Mouse (Mus musculus) left cerebral cortex, adult 18-20 months (tissue): Measurements from ENCODE around the gene Gm3373. TPM values are rescaled to one million over a fixed set of nuclear protein-coding genes. Genes with fewer than 3 reads are reported as not detected.
"Not testable (repeated sequence)": the region's sequence is repeated elsewhere in the genome, so short reads cannot be mapped to it uniquely, and the experiment has no call there.

Experiments
- DNase-seq, 2 experiments: peaks; one replicate each; pipeline ENCODE4 v3.0.0; 2021 to 2022; ENCODE audit warnings: low spot score in 2 of 2, mixed read lengths in 1 of 2
- long read RNA-seq, 2 experiments: library from polyadenylated mRNA; stranded (forward); transcript quantifications; one replicate each; pipeline ENCODE4 v2.0.0; 2021
- total RNA-seq, 2 experiments: library from RNA; stranded (reverse); gene quantifications; 2 replicates each; pipeline ENCODE4 v1.2.3; 2021

Gene Gm3373
- total RNA-seq = 1 to 10 TPM in 1 of 2 experiments, under 1 TPM in 1; 0.33 to 1.2 TPM
- long read RNA-seq, experiment 1, partial matches to known transcripts = 0 of 1 reads
- long read RNA-seq, experiment 1, other reads (novel, unspliced or antisense) = 1 of 1 reads
- long read RNA-seq, experiment 2, partial matches to known transcripts = 0 of 2 reads
- long read RNA-seq, experiment 2, other reads (novel, unspliced or antisense) = 2 of 2 reads

GRCm38 (mm10) chr14:5741477-5741876 lies at the start of gene Gm3373:
TSS of gene Gm3373 (minus strand) at chr14:5741577.
- not testable (repeated sequence) for DNase-seq

DNA sequence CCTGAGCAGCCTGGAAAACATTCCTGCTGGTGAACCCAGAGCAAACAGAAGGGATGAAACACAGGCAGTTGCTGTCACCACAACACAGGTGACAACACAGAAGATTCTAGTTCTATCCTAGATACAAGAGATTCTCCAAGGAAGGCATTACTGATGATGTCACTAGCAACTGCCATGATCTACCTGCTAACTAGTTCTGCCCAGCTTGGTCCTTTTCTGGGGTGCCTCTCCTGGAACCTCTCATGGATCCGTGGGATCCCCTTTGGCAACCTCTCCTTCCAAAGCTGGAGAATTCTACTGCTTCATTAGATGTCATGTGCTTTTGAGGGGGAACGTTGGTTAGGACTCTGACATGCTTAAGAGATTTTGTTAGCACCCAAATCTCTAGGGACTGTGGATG lies 54.0 kb downstream of the Gm3373 start, which contains the start of gene Gm9603:
Gene Gm9603, minus strand, starts transcription at position 101 of the 400 bp plus-strand sequence.
- not testable (repeated sequence) for DNase-seq

Other genes with a start within 250 kb of the Gm3373 start
- under 1 TPM; 0.30 to 0.63 TPM for gene Gm3488, start 239.9 kb downstream of the Gm3373 start, total RNA-seq
- not detected for gene Gm3532, start 203.1 kb downstream of the Gm3373 start, total RNA-seq
- gene Gm8265, start 108.5 kb downstream of the Gm3373 start, total RNA-seq = not detected
- gene Gm9603, start 54.1 kb downstream of the Gm3373 start, total RNA-seq = not detected
- 1 to 10 TPM; 1.2 to 2.7 TPM for gene Gm3383, start 66.4 kb upstream of the Gm3373 start, total RNA-seq
- not detected for gene Gm3424, start 88.8 kb upstream of the Gm3373 start, total RNA-seq
- gene Gm8237, start 138.8 kb upstream of the Gm3373 start, total RNA-seq = under 1 TPM; 0.23 to 0.42 TPM
- gene Gm3248, start 220.2 kb upstream of the Gm3373 start, total RNA-seq = under 1 TPM; 0.54 to 0.81 TPM
- gene Gm3453, start 237.6 kb upstream of the Gm3373 start, total RNA-seq = not detected